Mouse (Mus musculus): Measurements from ENCODE around the gene Slc25a17.

GRCm38 (mm10) chr15:81368601-81369000 is 8.0 kb upstream of the Slc25a17 start:
- no peak for TF ChIP-seq CTCF (IDR thresholded peaks at IDR 0.05; ENCODE audit: control insufficient read depth, insufficient read depth, insufficient replicate concordance, low read depth, low read length)
- no peak for TF ChIP-seq POLR2A (IDR thresholded peaks at IDR 0.05; ENCODE audit: control insufficient read depth, low read depth, low read length)
